Mouse (Mus musculus) kidney, adult 2 months (tissue): ENCODE data around the gene CN725425. TPM values are rescaled to one million over a fixed set of nuclear protein-coding genes. Genes with fewer than 3 reads are reported as not detected.

Source experiments
- DNase-seq: peaks from one replicate; pipeline ENCODE4 v3.0.0; 2021
- H3K27ac ChIP-seq: fragments of 200-500 bp; 2 replicates; pipeline ENCODE4 v1.5.1; 2012; ENCODE audit warnings: low read depth, low read length, control low read depth, inconsistent platforms; ENCODE audit not compliant: insufficient read depth
- H3K27me3 ChIP-seq: fragments of 200-500 bp; replicated peaks from 2 replicates; pipeline ENCODE4 v1.6.1; 2012; ENCODE audit warnings: mild to moderate bottlenecking, moderate library complexity, low read length, inconsistent platforms; ENCODE audit not compliant: control insufficient read depth, insufficient read depth
- H3K36me3 ChIP-seq: fragments of 200-500 bp; 2 replicates; pipeline ENCODE4 v1.6.1; 2012; ENCODE audit warnings: mild to moderate bottlenecking, moderate library complexity, low read length, inconsistent platforms; ENCODE audit not compliant: control insufficient read depth, insufficient read depth
- H3K4me1 ChIP-seq: fragments of 200-500 bp; 2 replicates; pipeline ENCODE4 v1.6.1; 2011; ENCODE audit warnings: low read length; ENCODE audit not compliant: control insufficient read depth, insufficient read depth
- H3K4me3 ChIP-seq: fragments of 200-500 bp; 2 replicates; pipeline ENCODE4 v1.5.1; 2011; ENCODE audit warnings: mild to moderate bottlenecking, low read depth, low read length, control low read depth; ENCODE audit not compliant: insufficient read depth
- CTCF ChIP-seq: fragments of 200-500 bp; conservative IDR thresholded peaks from 2 replicates; pipeline ENCODE4 v1.5.1; 2011; ENCODE audit warnings: low read depth, mild to moderate bottlenecking, control low read depth, low read length, moderate library complexity, mixed read lengths; ENCODE audit not compliant: insufficient read depth, insufficient read length
- POLR2A ChIP-seq: fragments of 200-500 bp; IDR thresholded peaks from one replicate; pipeline ENCODE4 v1.6.1; 2011; ENCODE audit warnings: low read depth, low read length, control low read depth
- whole genome bisulfite sequencing: fragments of 180-500 bp; shearing (Covaris S2); methylation state at CpG from one replicate; pipeline ENCODE4 v1.1.7; 2018; 5-methylcytosine and 5-hydroxymethylcytosine counted together
- polyA plus RNA-seq: library from polyadenylated mRNA; depleted of rRNA; stranded (reverse); fragments of >200 nt; gene quantifications from 2 replicates; pipeline ENCODE4 v1.2.3, GENCODE M21; 2012

CN725425 gene
- polyA plus RNA-seq, 1 experiment: not detected

- TF ChIP-seq POLR2A (no peak), CTCF (no peak)
- Histone ChIP-seq H3K36me3 (no peaks in the 10 kb centered on the region), H3K27ac (no peak overlapping the region), H3K4me3 (no peak overlapping the region), H3K4me1 (no peaks in the 10 kb centered on the region), H3K27me3 (no peaks in the 10 kb centered on the region)
- WGBS: 79% methylated on average over 5 of the region's 5 CpGs
- DNase-seq: no peak
Observed at GRCm38 (mm10) chr15:91237294-91237693, 38.0 kb downstream of the CN725425 start.

DNA sequence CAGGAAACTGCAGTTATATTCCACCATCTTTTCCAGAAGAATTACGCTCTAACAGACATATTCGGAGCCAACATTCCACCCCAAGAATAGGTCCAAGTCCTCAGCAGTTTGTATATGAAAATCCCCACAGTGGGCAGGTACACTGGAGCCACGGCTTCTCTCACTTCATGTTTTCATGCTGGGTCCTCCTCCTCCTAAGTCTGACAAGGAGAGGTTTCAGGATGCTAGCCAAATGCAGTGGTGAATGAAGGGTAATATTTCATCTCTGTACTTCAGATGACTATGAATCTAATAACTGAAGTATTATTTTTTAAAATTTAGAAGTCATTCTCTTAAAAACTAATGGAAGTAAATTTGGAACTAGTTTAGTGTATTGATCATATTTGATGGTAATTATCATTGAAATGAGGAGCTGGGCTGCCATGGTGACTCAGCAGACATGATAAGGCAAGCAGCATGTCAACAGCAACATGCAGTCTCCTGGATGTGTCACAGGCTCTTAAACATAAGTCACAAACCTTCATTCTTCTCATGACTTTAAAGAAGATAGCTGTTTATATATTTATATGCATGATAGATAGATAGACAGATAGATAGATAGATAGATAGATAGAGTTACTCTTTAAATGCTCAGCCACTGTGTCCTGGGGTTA is 41.5 kb downstream of the CN725425 start:
- no peak overlapping the region for H3K27ac ChIP-seq
- H3K27me3 ChIP-seq: no peaks in the 10 kb centered on the region
- H3K4me3 ChIP-seq: no peak overlapping the region
- H3K36me3 ChIP-seq: no peaks in the 10 kb centered on the region
- no peak for DNase-seq
- H3K4me1 ChIP-seq: no peaks in the 10 kb centered on the region
- WGBS: 81% methylated on average over 3 of the region's 3 CpGs
- TF ChIP-seq POLR2A (no peak), CTCF (no peak)

DNA sequence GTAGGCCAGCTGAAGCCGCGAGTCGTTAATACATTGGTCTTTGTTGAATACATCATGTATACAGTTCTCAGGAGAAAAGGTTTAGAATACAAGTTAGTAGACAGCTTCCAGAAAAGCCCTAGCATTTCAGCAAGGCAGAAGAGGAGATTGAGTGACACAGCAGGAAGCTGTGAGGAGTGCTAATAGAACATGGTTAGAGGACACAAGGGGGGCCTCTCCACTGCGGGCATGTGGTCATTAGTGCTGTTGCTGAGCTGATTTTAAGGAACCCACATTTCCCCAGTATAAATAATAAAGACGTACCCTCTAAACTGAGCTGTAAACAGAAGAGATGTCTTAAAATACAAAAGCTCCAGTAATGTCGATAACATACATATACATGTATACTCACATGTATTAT is 51.5 kb downstream of the CN725425 start:
- Histone ChIP-seq H3K27ac (no peak overlapping the region), H3K36me3 (no peaks in the 10 kb centered on the region), H3K4me1 (no peaks in the 10 kb centered on the region), H3K27me3 (no peaks in the 10 kb centered on the region), H3K4me3 (no peak overlapping the region)
- TF ChIP-seq POLR2A (no peak), CTCF (no peak)
- DNase-seq: peak; percentile 4
- 86% methylated on average over 6 of the region's 6 CpGs for WGBS

- H3K4me1 ChIP-seq: no peaks in the 10 kb centered on the region
- H3K27ac ChIP-seq: no peak overlapping the region
- 73% methylated on average over 9 of the region's 9 CpGs for whole genome bisulfite sequencing
- H3K4me3 ChIP-seq: no peak overlapping the region
- no peak for TF ChIP-seq POLR2A
- TF ChIP-seq CTCF: no peak
- H3K36me3 ChIP-seq: no peaks in the 10 kb centered on the region
- no peaks in the 10 kb centered on the region for H3K27me3 ChIP-seq
- no peak for DNase-seq
Observed at GRCm38 (mm10) chr15:91251544-91252408, 52.5 kb downstream of the CN725425 start.

DNA sequence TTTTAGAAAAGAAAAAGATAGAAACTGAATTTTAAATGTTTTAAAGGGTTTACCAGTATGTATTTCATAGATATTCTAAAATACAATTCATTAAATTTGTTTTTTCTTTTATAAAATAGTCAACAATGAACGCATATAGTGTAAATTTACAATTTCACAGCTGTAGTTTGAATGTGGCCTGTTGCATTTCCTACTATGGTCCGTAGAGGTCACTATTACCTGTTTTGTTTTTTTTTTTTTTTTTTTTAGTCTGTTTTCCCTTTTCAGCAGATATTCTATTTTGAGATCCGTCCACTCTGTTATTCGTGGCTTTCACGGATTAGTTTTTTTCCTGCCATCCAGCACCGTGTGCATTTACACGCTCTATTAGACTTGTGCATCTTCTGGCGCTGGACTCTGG is 53.7 kb downstream of the CN725425 start:
- Histone ChIP-seq H3K27me3 (no peaks in the 10 kb centered on the region), H3K36me3 (no peaks in the 10 kb centered on the region), H3K27ac (no peak overlapping the region), H3K4me3 (no peak overlapping the region), H3K4me1 (no peaks in the 10 kb centered on the region)
- 0 out of 2 replicates have a peak, but pooled peaks have one; percentile 5 for TF ChIP-seq CTCF
- TF ChIP-seq POLR2A: no peak
- DNase-seq: no peak
- WGBS: 36% methylated on average over 8 of the region's 8 CpGs

GRCm38 (mm10) chr15:91255308-91255707 is 56.0 kb downstream of the CN725425 start:
- no peak overlapping the region for H3K27ac ChIP-seq
- H3K4me1 ChIP-seq: no peaks in the 10 kb centered on the region
- TF ChIP-seq CTCF (no peak), POLR2A (no peak)
- no peak overlapping the region for H3K4me3 ChIP-seq
- no peaks in the 10 kb centered on the region for H3K27me3 ChIP-seq
- no peaks in the 10 kb centered on the region for H3K36me3 ChIP-seq
- 76% methylated on average over 2 of the region's 2 CpGs for WGBS
- DNase-seq: no peak

DNA sequence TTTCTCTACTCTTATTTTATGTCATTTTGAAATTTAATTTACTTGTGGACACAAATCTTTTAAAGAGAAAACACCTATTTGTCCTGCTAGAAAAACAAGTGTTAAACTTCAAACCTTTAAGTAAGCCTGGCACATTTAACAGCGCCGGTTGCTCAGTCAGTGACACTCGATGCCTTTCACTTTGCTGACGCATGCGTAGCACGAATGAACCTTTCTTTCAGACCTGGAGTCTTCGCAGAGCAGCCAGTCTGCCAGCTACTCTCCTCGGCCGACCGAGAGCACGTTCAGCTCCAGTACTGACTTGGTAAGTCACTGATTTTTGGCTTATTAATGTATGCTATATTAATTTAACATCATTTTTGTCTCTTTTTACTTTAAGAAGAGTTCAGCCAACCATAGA is 57.8 kb downstream of the CN725425 start:
- Histone ChIP-seq H3K36me3 (no peaks in the 10 kb centered on the region), H3K4me3 (no peak overlapping the region), H3K27me3 (no peaks in the 10 kb centered on the region), H3K4me1 (no peaks in the 10 kb centered on the region), H3K27ac (no peak overlapping the region)
- peak; percentile 66 for DNase-seq
- WGBS: 39% methylated on average over 11 of the region's 11 CpGs
- TF ChIP-seq POLR2A: no peak
- no peak for TF ChIP-seq CTCF
